Mouse (Mus musculus): ENCODE data around the gene Scnn1g.

The Scnn1g gene

DNA sequence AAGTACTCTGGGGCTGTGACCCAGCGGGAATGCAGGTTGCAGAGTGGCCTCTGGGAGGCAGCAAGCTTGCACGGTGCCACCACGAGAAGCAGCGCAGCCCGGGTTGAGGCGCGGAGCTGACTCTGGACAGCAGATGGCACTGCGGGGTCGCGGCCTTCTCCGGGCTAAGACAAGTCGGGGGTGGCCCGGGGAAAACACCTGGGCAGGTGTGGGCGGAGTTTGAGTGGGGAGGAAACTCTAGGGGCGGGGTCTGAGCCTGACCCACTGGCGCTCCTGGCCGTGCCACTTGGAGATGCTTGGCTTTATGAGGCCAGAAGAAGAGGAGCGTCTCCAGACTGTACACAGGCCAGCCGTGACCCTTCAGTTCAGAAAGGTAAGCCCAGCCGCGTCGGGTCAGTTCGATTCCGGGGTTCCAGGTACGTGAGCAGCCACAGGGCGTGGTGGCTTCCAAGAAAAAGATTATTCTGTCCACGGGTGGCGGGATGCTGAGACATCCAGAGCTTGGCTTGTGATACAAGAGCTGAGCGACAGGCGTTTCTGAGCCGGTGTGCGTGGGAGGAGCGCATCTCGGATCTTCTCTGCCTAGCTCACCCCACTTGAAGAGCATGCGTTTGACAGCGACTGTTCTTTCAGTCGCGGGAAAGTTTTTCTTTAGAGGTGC, at the start of gene Scnn1g:
Scnn1g (plus strand) TSS at position 309 of the 661 bp plus-strand sequence.
- DNase-seq (ENCODE audit: low spot score): peak; percentile 91

DNA sequence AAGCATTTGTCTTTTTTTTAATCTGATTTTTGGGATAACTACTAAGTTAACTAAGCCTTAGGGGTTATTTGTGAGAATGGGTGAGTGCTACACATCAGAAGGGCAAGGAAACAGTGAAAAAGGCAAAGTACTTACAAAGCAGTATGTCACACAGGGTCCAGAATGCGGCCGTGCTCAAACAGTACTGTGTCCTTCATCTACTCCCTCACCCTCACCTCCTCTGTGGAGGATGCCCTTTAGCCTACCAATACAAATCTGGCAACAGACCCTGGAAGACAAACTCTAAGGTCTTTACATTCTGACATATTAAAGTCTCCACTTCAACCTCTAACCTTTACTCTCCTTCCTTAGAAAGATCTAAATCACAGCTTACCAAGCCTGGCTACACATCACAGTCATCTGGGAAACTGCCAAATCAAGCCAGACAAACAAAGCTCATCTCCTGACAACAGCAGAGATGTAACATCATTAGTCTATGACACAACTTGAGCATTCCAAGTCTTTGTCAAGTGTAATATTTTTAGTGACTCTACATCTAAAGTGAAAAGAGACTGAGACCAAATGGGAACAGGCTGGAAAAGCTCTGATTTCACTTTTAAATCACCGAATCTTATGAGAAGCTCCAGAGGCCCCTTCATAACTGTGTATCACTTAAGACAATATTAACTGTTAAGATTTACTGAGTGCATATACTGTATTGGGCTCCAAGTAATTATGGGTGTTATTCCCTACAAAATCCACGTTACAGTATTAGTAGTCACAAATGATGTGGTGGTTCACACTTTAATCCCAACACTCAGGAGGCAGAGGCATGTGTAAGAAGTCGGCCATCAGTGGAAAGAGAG, 48.9 kb upstream of the Scnn1g start:
- DNase-seq (ENCODE audit: low spot score): no peak

DNA sequence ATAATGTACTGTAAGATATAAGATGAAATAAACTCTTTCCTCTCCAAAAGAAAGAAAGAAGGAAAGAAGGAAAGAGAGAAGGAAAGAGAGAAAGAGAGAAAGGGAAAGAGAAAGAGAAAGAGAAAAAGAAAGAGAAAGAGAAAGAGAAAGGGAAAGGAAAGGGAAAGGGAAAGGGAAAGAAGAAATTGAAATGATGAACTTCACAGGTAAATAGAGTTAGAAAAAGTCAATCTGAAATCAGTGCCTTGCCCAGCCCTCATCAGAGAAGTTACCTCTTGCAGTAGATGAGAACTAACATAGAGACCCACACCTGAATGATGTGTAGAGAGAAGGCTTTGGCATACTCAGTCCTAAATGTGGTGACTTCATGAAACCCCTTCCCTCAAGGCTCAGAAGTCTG, 44.9 kb upstream of the Scnn1g start:
- no peak for DNase-seq (ENCODE audit: low spot score)

GRCm38 (mm10) chr7:121691803-121692202, 42.5 kb upstream of the Scnn1g start:
- DNase-seq (ENCODE audit: low spot score): no peak

DNA sequence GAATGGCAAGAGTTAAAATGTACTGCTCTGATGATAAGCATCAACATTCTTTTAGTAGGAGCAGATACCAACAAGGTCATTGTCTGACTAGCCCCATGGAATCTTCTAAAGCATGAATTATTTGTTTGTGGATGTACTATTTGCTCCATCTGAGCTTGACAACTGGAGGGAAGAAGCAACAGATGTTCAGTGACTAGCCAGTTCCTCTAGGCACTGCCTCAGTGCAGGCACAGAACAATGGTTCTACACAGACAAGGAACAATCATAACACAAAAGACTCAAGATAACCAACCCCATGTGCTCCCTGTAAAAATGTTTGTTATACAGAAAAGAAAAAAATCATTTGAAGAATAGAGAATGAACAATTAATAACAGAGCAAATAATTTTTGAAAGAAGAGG, 37.1 kb upstream of the Scnn1g start:
- no peak for DNase-seq (ENCODE audit: low spot score)

GRCm38 (mm10) chr7:121697574-121697973, 36.7 kb upstream of the Scnn1g start:
- DNase-seq (ENCODE audit: low spot score): no peak

GRCm38 (mm10) chr7:121699218-121699617, 35.1 kb upstream of the Scnn1g start:
- no peak for DNase-seq (ENCODE audit: low spot score)

DNA sequence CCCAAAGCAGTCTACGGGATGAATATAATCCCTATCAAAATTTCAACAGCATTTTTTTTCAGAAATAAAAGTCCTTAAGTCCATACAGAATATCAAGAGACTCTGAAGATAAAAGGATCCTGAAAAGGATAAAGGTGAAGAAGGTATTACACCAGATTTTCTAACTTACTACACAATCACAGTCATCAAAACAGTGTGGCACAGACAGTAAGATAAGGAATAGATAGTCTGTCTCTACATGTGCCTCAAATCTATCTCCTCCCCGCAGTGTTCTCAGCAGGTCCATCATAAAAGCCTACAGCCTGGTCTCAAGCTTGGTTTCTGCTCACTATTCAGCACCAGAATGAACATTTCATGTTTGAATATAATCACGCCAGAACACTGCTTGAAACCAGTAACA, 33.8 kb upstream of the Scnn1g start:
- DNase-seq (ENCODE audit: low spot score): no peak

- no peak for DNase-seq (ENCODE audit: low spot score)
Measured at GRCm38 (mm10) chr7:121701983-121702382, 32.3 kb upstream of the Scnn1g start.

- no peak for DNase-seq (ENCODE audit: low spot score)
Measured at GRCm38 (mm10) chr7:121705051-121705450, 29.2 kb upstream of the Scnn1g start.

- DNase-seq (ENCODE audit: low spot score): peak; percentile 41
Measured at GRCm38 (mm10) chr7:121706411-121707072, 27.7 kb upstream of the Scnn1g start.

GRCm38 (mm10) chr7:121707073-121707667, 27.1 kb upstream of the Scnn1g start, which contains the start of gene Usp31:
TSS of gene Usp31 (minus strand) at chr7:121707253.
- DNase-seq (ENCODE audit: low spot score): peak; percentile 97

GRCm38 (mm10) chr7:121711171-121711570, 23.1 kb upstream of the Scnn1g start:
- DNase-seq (ENCODE audit: low spot score): no peak

GRCm38 (mm10) chr7:121717031-121717430, 17.2 kb upstream of the Scnn1g start:
- no peak for DNase-seq (ENCODE audit: low spot score)

DNA sequence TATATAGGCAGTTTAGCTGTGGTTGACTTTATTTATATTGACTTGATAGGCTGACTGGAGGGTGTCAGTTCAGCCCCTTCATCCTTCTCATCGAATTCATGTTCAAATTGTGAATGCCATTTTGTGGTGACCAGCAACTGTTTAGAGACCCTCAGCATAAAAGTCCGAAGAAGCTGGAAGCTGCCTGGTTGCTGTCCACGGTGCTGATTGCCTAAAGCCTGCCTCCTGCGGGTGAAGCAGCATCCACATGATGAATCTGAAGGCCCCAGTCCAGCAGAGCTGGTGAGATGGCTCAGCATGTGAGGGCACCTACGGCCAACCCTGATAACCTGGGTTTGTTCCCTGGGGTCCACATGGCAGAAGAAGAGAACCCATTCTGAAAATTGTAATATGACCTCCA, 4.1 kb upstream of the Scnn1g start:
- DNase-seq (ENCODE audit: low spot score): peak; percentile 77

DNA sequence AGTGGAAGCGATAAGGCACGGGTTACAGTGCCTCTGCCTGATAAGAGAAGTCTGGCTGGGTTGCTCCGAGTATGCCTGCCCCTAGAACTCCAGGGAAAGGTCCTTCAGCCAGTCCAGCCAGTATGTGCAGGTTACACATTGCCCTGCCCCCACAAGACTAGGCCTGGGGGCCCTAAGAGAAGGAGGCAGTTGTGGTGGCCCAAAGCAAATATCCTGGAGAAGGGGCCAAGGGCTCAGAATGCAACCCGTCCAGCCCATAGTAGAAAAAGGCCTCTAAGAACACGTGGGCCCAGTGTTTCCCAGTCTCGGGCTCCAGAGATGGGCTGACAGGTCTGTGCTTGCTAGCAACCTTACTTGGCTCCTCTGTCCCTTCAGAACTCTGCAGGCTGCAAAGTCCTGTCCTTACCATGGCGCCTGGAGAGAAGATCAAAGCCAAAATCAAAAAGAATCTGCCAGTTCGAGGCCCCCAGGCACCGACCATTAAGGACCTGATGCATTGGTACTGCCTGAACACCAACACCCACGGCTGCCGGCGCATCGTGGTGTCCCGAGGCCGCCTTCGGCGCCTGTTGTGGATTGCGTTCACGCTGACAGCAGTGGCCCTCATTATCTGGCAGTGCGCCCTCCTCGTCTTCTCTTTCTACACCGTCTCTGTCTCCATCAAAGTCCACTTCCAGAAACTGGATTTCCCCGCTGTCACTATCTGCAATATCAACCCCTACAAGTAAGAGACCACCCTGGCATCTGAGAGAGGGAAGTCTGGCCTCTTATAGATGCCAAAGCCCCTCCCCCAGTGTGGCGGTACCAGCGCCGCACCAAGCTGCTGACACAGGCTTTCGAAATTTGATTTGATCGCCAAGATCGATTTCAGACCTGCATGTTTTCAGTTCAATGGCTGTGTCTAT, 3.5 kb downstream of the Scnn1g start:
- no peak for DNase-seq (ENCODE audit: low spot score)

DNA sequence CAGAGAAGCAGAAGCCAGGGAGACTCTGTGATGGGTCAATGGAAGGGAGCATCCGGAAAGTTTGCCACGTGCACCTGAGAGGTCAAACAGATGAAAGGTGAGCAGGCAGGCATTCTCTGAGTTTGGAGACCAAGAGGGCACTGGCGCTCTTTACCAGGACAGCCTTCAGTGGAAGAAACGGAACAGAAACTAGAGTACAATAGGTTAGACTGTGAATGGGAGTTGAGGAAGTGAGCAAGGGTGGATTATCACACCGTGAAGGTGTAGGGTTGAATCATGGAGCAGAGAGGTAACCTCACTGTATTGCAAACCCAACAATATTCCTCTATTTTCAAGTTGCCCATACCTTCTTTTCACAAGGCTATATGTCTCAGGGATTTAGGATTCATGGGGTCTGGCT, 16.0 kb downstream of the Scnn1g start:
- DNase-seq (ENCODE audit: low spot score): no peak

DNA sequence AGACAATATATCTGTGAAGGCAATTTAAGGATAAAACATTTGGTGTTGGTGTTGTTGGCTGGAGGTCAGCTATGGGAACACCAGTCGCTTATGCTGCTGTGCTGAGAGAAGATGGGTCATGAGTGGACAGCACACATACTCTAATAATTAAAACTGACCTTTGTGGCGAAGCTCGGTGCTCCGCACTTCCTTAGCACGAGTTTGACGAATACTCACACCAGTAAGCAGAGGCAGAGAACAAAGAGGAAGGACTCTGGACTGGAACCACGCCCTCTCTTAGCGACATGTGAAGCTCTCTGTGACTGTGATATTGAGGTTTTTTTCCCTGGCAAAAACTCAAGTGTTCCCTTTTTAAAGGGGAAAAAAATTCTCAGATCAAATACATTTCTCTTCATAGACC, 20.5 kb downstream of the Scnn1g start:
- DNase-seq (ENCODE audit: low spot score): no peak

DNA sequence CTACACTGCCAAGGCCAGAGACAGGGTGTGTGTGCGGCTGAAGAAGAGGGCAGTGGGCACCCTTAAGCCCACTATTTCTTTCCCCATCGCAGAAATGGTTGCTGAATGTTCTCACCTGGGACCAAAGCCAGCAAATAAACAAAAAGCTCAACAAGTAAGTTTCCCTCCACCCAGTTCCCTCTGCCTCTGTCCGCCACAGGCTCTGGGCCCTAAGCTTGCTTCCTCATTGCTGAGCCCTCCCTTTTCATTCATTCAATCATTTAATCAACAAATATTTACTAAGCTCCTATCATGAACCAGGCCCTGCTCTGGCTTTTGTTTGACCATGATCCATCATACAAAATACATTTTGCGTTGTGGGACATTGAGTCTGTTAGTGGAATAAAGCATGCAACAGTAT, 29.0 kb downstream of the Scnn1g start:
- no peak for DNase-seq (ENCODE audit: low spot score)

- DNase-seq (ENCODE audit: low spot score): no peak
Measured at GRCm38 (mm10) chr7:121767900-121768299, 33.6 kb downstream of the Scnn1g start.

- no peak for DNase-seq (ENCODE audit: low spot score)
Measured at GRCm38 (mm10) chr7:121768983-121769382, 34.7 kb downstream of the Scnn1g start.

All from retina, embryonic 14.5 days (tissue).